Mouse (Mus musculus) C2C12 (cell line): Measurements from ENCODE around the gene Tmem178b.

ENCODE experiments used
- CTCF ChIP-seq: IDR thresholded peaks from one replicate; pipeline ENCODE4 v1.5.1; 2011; ENCODE audit not compliant: control insufficient read depth, insufficient read depth, insufficient read length
- FOSL1 ChIP-seq: IDR thresholded peaks from one replicate; pipeline ENCODE4 v1.8.0; 2011; ENCODE audit warnings: mild to moderate bottlenecking, low read length; ENCODE audit not compliant: poor library complexity, insufficient read depth, severe bottlenecking
- MAX ChIP-seq: IDR thresholded peaks from one replicate; pipeline ENCODE4 v1.6.1; 2011; ENCODE audit warnings: mild to moderate bottlenecking, control low read depth
- MYOD1 ChIP-seq: IDR thresholded peaks from one replicate; pipeline ENCODE4 v1.6.1; 2011; ENCODE audit warnings: low read depth; ENCODE audit not compliant: control insufficient read depth, insufficient read length
- MYOG ChIP-seq: IDR thresholded peaks from one replicate; pipeline ENCODE4 v1.6.1; 2011; ENCODE audit not compliant: control insufficient read depth, insufficient read length; ENCODE audit errors: extremely low read depth
- USF1 ChIP-seq: IDR thresholded peaks from one replicate; pipeline ENCODE4 v1.6.1; 2011; ENCODE audit warnings: low read depth, mild to moderate bottlenecking, control low read depth, moderate library complexity

DNA sequence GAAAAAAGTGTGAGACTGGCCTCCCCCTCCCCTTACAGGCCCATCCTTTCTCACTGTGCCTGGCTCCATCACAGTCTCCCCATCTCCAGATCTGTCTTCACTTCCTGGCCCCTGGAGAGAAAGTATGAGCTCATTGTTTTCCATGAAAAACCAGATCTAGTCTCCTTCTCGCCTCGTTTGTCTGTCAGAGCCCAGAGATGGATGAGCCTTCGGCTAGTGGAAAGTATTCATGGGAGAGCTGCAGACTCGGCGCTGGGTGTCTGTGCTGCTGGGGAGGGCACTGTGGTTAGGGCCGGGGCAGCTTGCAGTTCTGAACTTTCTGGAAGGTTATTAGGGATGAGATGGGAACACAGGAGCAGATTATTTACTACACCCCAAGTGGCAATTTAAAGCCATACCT lies 118.9 kb downstream of the Tmem178b start:
- TF ChIP-seq CTCF, result no peak
- no peak for TF ChIP-seq MYOD1
- no peak for TF ChIP-seq MAX
- TF ChIP-seq MYOG, result no peak
- TF ChIP-seq USF1, result no peak
- TF ChIP-seq FOSL1, result no peak
